Mouse (Mus musculus) CH12.LX (cell line): ENCODE results near the gene Tekt3.

ENCODE experiments used
- CTCF ChIP-seq, 2 experiments: IDR thresholded peaks in 1 of 2; conservative IDR thresholded peaks in 1 of 2; 2 replicates each; pipeline ENCODE4 v1.5.1; 2011 to 2012; ENCODE audit warnings: low read depth in 2 of 2, low read length in 2 of 2, improper control_type of control experiment in 1 of 2, inconsistent platforms in 1 of 2, mild to moderate bottlenecking in 1 of 2, moderate library complexity in 1 of 2
- EP300 ChIP-seq: IDR thresholded peaks from 2 replicates; pipeline ENCODE4 v1.6.1; 2011; ENCODE audit warnings: low read length, improper control_type of control experiment
- GABPA ChIP-seq: IDR thresholded peaks from 2 replicates; pipeline ENCODE4 v1.6.1; 2012; ENCODE audit warnings: low read depth, low read length, improper control_type of control experiment, inconsistent platforms; ENCODE audit not compliant: insufficient replicate concordance
- JUND ChIP-seq: conservative IDR thresholded peaks from 2 replicates; pipeline ENCODE4 v1.6.1; 2011; ENCODE audit warnings: low read depth, low read length, improper control_type of control experiment
- MAFK ChIP-seq: IDR thresholded peaks from 2 replicates; pipeline ENCODE4 v1.6.1; 2011; ENCODE audit warnings: low read length, improper control_type of control experiment; ENCODE audit not compliant: insufficient replicate concordance
- MAX ChIP-seq: IDR thresholded peaks from 2 replicates; pipeline ENCODE4 v1.6.1; 2011; ENCODE audit warnings: low read length, improper control_type of control experiment
- MAZ ChIP-seq: IDR thresholded peaks from 2 replicates; pipeline ENCODE4 v1.6.1; 2012; ENCODE audit warnings: low read depth, mild to moderate bottlenecking, inconsistent platforms, low read length, improper control_type of control experiment, moderate library complexity
- MEF2A ChIP-seq: IDR thresholded peaks from 2 replicates; pipeline ENCODE4 v1.6.1; 2014; ENCODE audit warnings: low read depth, mild to moderate bottlenecking, inconsistent platforms, low read length, improper control_type of control experiment, borderline replicate concordance
- NRF1 ChIP-seq: IDR thresholded peaks from 2 replicates; pipeline ENCODE4 v1.6.1; 2014; ENCODE audit warnings: low read depth, mild to moderate bottlenecking, inconsistent platforms, low read length, improper control_type of control experiment, moderate library complexity
- POLR2A ChIP-seq: IDR thresholded peaks from 2 replicates; pipeline ENCODE4 v1.6.1; 2011; ENCODE audit warnings: low read depth, mild to moderate bottlenecking, improper control_type of control experiment, low read length
- POLR2AphosphoS2 ChIP-seq: IDR thresholded peaks from 2 replicates; pipeline ENCODE4 v1.6.1; 2011; ENCODE audit warnings: low read depth, low read length, improper control_type of control experiment
- RAD21 ChIP-seq: IDR thresholded peaks from 2 replicates; pipeline ENCODE4 v1.6.1; 2011; ENCODE audit warnings: low read depth, mild to moderate bottlenecking, low read length, improper control_type of control experiment, moderate library complexity
- TBP ChIP-seq: conservative IDR thresholded peaks from 2 replicates; pipeline ENCODE4 v1.6.1; 2011; ENCODE audit warnings: low read depth, low read length, improper control_type of control experiment
- USF2 ChIP-seq: conservative IDR thresholded peaks from 2 replicates; pipeline ENCODE4 v1.6.1; 2011; ENCODE audit warnings: low read depth, low read length, improper control_type of control experiment

GRCm38 (mm10) chr11:63131001-63131692, 69.7 kb downstream of the Tekt3 start:
- no peak for TF ChIP-seq CTCF (conservative IDR thresholded peaks at IDR 0.05 in 1 of 2, IDR thresholded peaks at IDR 0.05 in 1 of 2; ENCODE audit: low read depth in 2 of 2, low read length in 2 of 2)
- no peak for TF ChIP-seq MEF2A
- no peak for TF ChIP-seq MAZ
- no peak for TF ChIP-seq RAD21
- no peak for TF ChIP-seq POLR2A
- no peak for TF ChIP-seq MAX
- TF ChIP-seq POLR2AphosphoS2: no peak
- no peak for TF ChIP-seq EP300
- no peak for TF ChIP-seq MAFK
- no peak for TF ChIP-seq GABPA
- TF ChIP-seq JUND: no peak
- TF ChIP-seq TBP: no peak
- TF ChIP-seq NRF1: no peak
- no peak for TF ChIP-seq USF2
